Mouse (Mus musculus): ENCODE data around the gene Slc25a27.

DNA sequence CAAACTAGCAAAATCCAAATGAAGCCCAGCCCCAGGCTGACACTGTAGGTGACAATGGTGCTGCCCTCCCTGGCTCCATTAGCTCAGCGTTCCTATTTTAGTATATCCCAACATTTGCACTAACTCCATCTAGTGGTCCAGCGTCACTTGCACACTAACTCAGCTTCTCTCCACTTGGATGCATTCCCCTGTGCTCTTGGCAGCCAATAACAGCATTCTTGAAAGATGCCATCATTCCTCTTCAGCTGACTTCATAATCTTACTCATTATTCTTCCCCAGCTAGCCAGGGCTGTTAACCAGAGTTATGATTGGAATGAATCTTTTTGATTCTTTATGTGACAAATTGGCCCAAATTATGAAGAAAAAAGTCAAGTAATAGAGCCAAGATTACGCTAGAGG, 40.2 kb upstream of the Slc25a27 start:
- TF ChIP-seq TAL1 (IDR thresholded peaks at IDR 0.05; ENCODE audit: low read length) (no peak), GATA1 (IDR thresholded peaks at IDR 0.05; ENCODE audit: low read length) (no peak)

Data from erythroblast, embryonic 14.5 days (primary cell).